Mouse (Mus musculus) urinary bladder, postnatal 10 days (tissue): Measurements from ENCODE around the gene Lhcgr.

ENCODE experiments used
- DNase-seq: peaks from one replicate; pipeline ENCODE4 v3.0.0; 2022; ENCODE audit warnings: low spot score

The Lhcgr gene

DNA sequence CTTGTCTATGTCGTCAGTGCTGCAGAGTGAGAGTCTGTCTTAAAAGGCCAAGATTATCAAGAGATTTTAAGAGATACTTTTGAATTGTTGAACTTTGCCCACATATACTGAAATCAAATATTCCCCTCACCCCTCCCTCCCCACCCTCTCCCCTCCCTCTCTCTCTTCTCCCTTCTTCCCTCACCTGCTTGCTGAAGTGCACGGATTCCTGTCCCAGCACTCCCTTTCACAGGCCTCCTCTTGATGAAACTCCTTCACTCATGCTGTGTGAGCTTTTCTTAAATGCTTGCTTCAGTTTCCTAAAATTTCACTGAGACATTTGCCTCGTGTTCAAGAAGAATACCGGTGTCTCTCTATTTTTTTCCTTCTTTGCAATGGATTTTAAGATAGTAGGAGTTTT, 88.7 kb downstream of the Lhcgr start:
- DNase-seq, result no peak

DNA sequence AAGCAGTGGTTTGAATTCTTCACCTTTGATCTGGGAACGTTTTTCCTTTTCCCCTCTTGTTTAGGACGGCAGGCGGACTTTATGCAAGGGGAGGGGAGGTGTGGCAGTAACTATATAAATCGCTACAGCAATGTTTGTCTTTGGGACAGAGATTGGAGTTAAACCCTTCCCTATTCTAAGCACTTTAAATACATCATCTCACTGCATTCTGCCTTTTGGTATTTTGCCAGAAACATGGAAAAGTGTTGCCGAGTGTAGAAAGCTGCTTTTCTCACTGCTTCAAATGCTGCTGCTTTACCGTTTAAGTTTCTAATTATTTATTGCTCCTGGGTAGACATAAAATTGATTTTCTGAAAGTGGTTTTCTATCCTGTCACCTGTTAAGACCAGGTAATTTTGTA, 89.4 kb downstream of the Lhcgr start:
- no peak for DNase-seq

DNA sequence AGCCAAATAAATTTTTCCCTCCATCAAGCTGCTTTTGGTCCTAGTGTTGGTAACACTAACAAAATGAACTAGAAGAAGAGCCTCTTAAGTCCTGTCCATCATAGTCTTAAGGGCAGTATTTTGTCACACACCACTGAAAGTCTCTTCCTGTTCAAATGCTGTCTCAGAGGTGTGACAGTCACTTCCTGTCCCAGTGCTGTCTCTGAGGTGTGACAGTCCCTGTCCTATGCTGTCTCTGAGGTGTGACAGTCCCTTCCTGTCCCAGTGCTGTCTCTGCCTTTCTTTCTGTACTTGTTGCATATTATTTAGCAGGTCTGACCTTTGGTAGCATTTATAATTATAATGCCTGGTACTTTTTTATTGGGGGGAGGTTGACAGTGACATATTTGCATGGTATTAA, 90.9 kb downstream of the Lhcgr start:
- no peak for DNase-seq

DNA sequence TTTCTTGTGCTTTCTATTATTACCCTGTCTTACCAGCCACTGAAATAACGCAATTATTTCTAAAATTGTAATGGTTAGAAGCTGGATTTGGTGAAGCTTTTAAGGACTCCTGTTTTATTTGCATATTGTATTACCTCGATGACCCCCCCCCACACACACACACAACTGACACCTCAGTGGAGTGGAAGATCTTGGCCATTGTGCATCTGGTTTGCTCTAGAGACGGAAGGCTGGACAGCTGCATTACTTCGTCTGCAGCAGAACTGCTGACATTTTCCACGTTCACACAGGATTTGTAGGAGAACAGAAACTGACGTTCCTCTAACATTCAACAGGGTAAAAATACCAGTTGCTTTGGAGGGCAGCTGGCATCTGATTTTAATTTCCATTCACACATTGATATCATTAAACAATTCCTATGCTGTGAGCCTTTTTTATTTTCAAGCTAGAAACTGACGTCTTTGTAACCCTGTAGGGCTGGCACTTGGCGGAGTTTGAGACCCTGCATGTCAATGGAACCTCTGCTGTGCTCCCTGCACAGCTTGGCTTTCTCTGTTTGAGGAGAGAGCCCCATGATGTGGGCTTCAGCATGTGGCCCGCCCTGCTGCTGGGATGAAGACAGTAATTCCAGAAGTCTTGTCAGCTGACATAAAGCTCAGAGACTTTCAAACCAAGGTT, 95.0 kb downstream of the Lhcgr start:
- no peak for DNase-seq

DNA sequence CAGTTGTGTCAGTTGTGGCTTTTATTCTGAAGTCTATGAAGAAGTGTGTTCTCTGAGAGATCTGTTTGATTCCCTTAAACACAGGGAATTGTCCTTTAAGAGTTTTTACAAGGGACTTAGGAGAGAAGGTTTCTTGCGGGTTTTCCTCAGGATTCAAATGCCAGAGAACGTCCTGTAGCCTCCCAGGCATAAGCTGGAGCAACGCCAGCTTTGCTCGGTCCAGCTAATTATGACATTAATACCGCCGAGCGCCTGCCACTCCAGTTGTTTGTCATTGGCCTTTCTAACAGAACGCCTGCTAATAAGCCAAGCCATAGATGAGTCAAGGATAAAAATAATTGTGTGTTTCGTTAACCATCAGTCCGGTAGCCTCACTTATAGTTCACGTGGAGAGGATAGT, 103.6 kb downstream of the Lhcgr start:
- DNase-seq, result no peak

DNA sequence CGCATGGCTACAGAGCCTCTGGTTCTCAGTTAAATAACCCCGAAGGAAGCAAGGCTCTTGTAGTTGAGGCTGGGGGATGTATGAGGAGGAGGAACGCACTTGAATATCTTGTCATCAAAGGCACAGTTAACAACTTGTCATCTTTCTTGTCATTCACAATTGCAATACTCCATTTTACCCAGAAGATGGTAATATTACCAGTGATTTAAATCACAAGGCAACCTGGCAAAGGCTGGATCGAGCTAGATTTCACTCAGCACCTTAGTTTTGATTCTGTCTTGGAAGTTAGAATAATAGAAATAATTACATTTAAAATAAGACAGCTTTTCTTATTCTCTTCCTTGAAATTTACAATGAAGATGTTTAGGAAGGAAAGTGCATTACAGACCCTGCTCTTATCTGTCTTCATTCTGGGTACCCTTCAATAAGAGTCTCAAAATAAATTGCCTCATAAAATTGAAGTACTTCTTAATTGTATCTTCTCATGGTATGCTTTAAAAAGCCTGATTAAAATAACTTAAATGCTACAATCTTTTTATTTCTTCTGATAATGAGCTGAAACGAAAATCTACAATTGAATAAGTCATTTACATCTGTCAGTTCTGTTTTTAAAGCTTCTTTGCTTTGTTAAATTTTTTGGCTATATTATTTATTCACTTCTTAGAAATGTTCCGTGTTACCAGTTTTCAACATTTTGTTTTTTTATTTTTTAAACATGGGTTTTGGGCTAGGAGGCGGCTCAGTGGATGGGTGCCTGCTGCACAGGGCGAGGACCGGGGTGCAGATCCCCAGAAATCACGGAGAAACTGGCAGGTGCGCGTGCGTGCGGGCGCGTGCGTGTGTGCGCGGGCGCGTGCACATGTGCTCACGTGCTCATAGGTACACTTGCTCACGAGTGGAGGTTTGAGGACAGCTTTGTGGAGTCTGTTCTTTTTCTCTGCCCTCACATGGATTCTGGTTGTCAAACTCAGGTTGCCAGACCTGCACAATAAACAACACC, 116.2 kb downstream of the Lhcgr start:
- DNase-seq, result no peak

DNA sequence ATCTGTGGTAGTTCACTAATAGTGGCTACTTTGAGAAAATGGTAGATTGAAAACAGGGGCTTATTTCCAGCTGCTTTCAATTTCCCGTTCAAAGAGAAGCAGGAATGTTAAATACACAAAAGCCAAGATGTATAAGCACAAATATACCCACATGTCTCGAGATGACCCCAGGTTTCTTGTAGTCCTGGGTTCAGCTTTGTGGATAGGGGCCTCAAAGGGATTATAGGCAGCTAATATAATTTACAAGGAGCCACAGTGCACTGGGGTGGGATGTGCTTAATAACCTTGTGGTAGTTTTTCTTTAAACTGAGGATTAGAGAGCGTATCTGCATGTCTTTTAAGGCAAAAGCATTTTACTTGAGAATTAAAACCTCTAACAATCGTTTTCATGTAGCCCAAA, 121.0 kb downstream of the Lhcgr start:
- no peak for DNase-seq

DNA sequence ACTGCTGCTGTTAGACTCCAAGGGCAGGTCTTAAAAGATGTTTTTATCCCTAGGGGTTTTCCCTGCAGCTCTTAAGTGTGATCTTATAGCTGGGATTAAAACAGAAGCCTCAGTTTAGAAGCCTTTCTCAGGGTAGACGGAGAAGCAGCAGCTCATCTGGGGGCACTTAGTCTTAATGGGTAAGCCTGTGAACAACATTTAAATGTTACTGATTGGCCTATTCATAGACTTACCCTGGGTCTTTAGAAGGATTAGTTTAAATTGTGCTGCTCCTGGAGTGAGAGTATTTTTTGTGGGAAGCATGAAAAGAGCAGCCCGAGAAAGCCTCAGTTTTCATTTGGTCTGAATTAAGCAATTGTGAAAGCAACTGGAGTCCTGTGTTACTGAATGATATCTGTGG, 121.9 kb downstream of the Lhcgr start:
- DNase-seq, result no peak

DNA sequence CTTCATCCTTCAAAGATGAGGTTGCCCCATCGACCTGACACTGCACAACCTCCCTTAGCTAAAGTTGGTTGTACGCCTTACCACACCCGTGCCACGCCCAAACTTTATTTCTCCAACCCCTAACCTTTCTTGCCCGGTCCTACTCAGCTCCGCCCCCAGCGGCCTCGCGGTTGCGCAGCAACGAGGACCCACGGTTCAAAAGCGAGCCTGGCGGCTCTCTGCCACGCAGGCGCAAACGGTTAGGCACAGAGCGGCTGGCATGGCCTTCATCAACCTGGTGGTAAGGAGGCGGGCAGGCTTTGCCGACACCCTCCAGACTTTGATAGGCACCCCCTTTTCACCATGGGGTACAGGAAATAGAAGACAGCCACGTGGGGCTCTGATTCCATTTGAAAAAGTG, 123.3 kb downstream of the Lhcgr start, which contains the start of gene Gtf2a1l:
Gene Gtf2a1l (plus strand): TSS at position 209 of the 400 bp plus-strand sequence.
- no peak for DNase-seq
